Mouse (Mus musculus): Measurements from ENCODE around the gene Dgcr8.

Dgcr8 gene

GRCm38 (mm10) chr16:18250231-18250630, 38.8 kb downstream of the Dgcr8 start:
- in situ Hi-C loops (cut with MboI; ENCODE audit: low sequenced_read_pairs): no loop called here

GRCm38 (mm10) chr16:18249364-18249967, 39.6 kb downstream of the Dgcr8 start:
- in situ Hi-C loops (cut with MboI; ENCODE audit: low sequenced_read_pairs): no loop called here

GRCm38 (mm10) chr16:18248433-18249363, 40.3 kb downstream of the Dgcr8 start, which contains the start of the genes Trmt2a and Ranbp1:
Trmt2a (plus strand) TSS chr16:18248679.
Ranbp1 (minus strand) TSS chr16:18248732.
- in situ Hi-C loops (cut with MboI; ENCODE audit: low sequenced_read_pairs): no loop called here

GRCm38 (mm10) chr16:18247521-18248399, 41.3 kb downstream of the Dgcr8 start:
- in situ Hi-C loops (cut with MboI; ENCODE audit: low sequenced_read_pairs): no loop called here

- in situ Hi-C loops (cut with MboI; ENCODE audit: low sequenced_read_pairs): no loop called here
Observed at GRCm38 (mm10) chr16:18241581-18241980, 47.5 kb downstream of the Dgcr8 start.

GRCm38 (mm10) chr16:18236676-18237501, 52.2 kb downstream of the Dgcr8 start:
- in situ Hi-C loops (cut with MboI; ENCODE audit: low sequenced_read_pairs): no loop called here

- in situ Hi-C loops (cut with MboI; ENCODE audit: low sequenced_read_pairs): no loop called here
Observed at GRCm38 (mm10) chr16:18235389-18236065, 53.5 kb downstream of the Dgcr8 start.

GRCm38 (mm10) chr16:18234671-18235388, 54.2 kb downstream of the Dgcr8 start, which contains the start of gene Zdhhc8:
Zdhhc8 (minus strand) TSS chr16:18235136.
- in situ Hi-C loops (cut with MboI; ENCODE audit: low sequenced_read_pairs): no loop called here

- in situ Hi-C loops (cut with MboI; ENCODE audit: low sequenced_read_pairs): no loop called here
Observed at GRCm38 (mm10) chr16:18233919-18234670, 55.0 kb downstream of the Dgcr8 start.

GRCm38 (mm10) chr16:18233451-18233850, 55.6 kb downstream of the Dgcr8 start:
- in situ Hi-C loops (cut with MboI; ENCODE audit: low sequenced_read_pairs): no loop called here

GRCm38 (mm10) chr16:18231451-18231850, 57.6 kb downstream of the Dgcr8 start:
- in situ Hi-C loops (cut with MboI; ENCODE audit: low sequenced_read_pairs): no loop called here

- in situ Hi-C loops (cut with MboI; ENCODE audit: low sequenced_read_pairs): no loop called here
Observed at GRCm38 (mm10) chr16:18231047-18231446, 58.0 kb downstream of the Dgcr8 start.

- in situ Hi-C loops (cut with MboI; ENCODE audit: low sequenced_read_pairs): no loop called here
Observed at GRCm38 (mm10) chr16:18230617-18231016, 58.4 kb downstream of the Dgcr8 start.

GRCm38 (mm10) chr16:18229622-18230021, 59.4 kb downstream of the Dgcr8 start:
- in situ Hi-C loops (cut with MboI; ENCODE audit: low sequenced_read_pairs): no loop called here

- in situ Hi-C loops (cut with MboI; ENCODE audit: low sequenced_read_pairs): no loop called here
Observed at GRCm38 (mm10) chr16:18228856-18229255, 60.2 kb downstream of the Dgcr8 start.

GRCm38 (mm10) chr16:18227897-18228422, 61.1 kb downstream of the Dgcr8 start:
- in situ Hi-C loops (cut with MboI; ENCODE audit: low sequenced_read_pairs): no loop called here

GRCm38 (mm10) chr16:18227187-18227586, 61.9 kb downstream of the Dgcr8 start:
- in situ Hi-C loops (cut with MboI; ENCODE audit: low sequenced_read_pairs): no loop called here

- in situ Hi-C loops (cut with MboI; ENCODE audit: low sequenced_read_pairs): no loop called here
Observed at GRCm38 (mm10) chr16:18222188-18222587, 66.9 kb downstream of the Dgcr8 start.
